In genomic region chr2:128710609-128711008, GRCm38 (mm10) we compare ENCODE assay signal across 17 mouse cellular contexts. TPM values are rescaled to one million over a fixed set of nuclear protein-coding genes. Genes with fewer than 3 reads are reported as not detected.
DNase-seq lines count a peak whose midpoint lies in the region; ATAC-seq and TF ChIP-seq lines count a peak whose summit lies in the region.
"Had no signal": no experiment of that assay in that cellular context is flagged by ENCODE, and none has a peak within 500 bp of the region (broad histone marks: within the 10 kb centered on the region; RNA-seq: fewer than 3 reads in every experiment).

No protein-coding gene starts in this region.

- no peak for TF ChIP-seq POLR2A in liver, adult 2 months (IDR thresholded peaks at IDR 0.05; ENCODE audit: extremely low read depth, insufficient read depth, low read length)

- peak; percentile 63 for DNase-seq in liver, adult 2 months (ENCODE audit: extremely low read depth, low read depth, low spot score)
- no peak for DNase-seq in liver, embryonic 11.5 days (ENCODE audit: low spot score)
- peak; percentile 73 for DNase-seq in kidney, adult 9 months
- no peak for DNase-seq in limb, embryonic 11.5 days (ENCODE audit: low spot score)
- no peak for DNase-seq in retina, postnatal 1 day
- DNase-seq in left cerebral cortex, postnatal 4 days, result no peak
- DNase-seq in adrenal gland, adult 18-20 months (ENCODE audit: low spot score in 2 of 2), result no peak
- no peak for DNase-seq in gastrocnemius, postnatal 4 days (ENCODE audit: low spot score in 2 of 2)
- DNase-seq: cerebellum, adult 8-10 months; heart, adult 18-20 months; heart, postnatal 10 days; lung, embryonic 14.5 days; right cerebral cortex, postnatal 14 days had no signal

- H3K9ac ChIP-seq in liver, adult 2 months (ENCODE audit: low read depth, low read length), result no peak overlapping the region
- no peak overlapping the region for H3K9ac ChIP-seq in liver, embryonic 11.5 days (ENCODE audit: low read depth, low read length)
- no peak overlapping the region for H3K9ac ChIP-seq in limb, embryonic 11.5 days (ENCODE audit: low read length)
- H3K9ac ChIP-seq: lung, embryonic 14.5 days; stomach, embryonic 15.5 days had no signal

- no peaks in the 10 kb centered on the region for H3K27me3 ChIP-seq in liver, adult 2 months (ENCODE audit: control insufficient read depth, insufficient read depth, low read length)
- H3K27me3 ChIP-seq in liver, embryonic 11.5 days (replicated peaks; ENCODE audit: control insufficient read depth, insufficient read depth, low read length), result no peaks in the 10 kb centered on the region
- no peaks in the 10 kb centered on the region for H3K27me3 ChIP-seq in limb, embryonic 11.5 days (ENCODE audit: control insufficient read depth, insufficient read depth, low read length)
- H3K27me3 ChIP-seq: stomach, embryonic 15.5 days had no signal

- TF ChIP-seq CTCF in liver, adult 2 months (IDR thresholded peaks at IDR 0.05; ENCODE audit: low read depth, low read length), result no peak

- no peak overlapping the region for H3K4me2 ChIP-seq in liver, embryonic 11.5 days
- no peak overlapping the region for H3K4me2 ChIP-seq in limb, embryonic 11.5 days (ENCODE audit: low read depth, severe bottlenecking)
- H3K4me2 ChIP-seq: lung, embryonic 14.5 days; stomach, embryonic 15.5 days had no signal

- no peak overlapping the region for H3K4me3 ChIP-seq in liver, adult 2 months (ENCODE audit: insufficient read depth, low read depth, low read length)
- no peak overlapping the region for H3K4me3 ChIP-seq in liver, embryonic 11.5 days (ENCODE audit: low read depth, low read length)
- no peak overlapping the region for H3K4me3 ChIP-seq in limb, embryonic 11.5 days (ENCODE audit: low read depth, low read length)
- H3K4me3 ChIP-seq: myocyte; stomach, embryonic 15.5 days had no signal

- 31% methylated on average over 6 of the region's 6 CpGs for WGBS in liver, adult 2 months
- 71% methylated on average over 6 of the region's 6 CpGs for WGBS in liver, embryonic 11.5 days
- WGBS in limb, embryonic 11.5 days, result 51% methylated on average over 6 of the region's 6 CpGs

- peaks cover 24% of the 10 kb centered on the region for H3K4me1 ChIP-seq in liver, adult 2 months (ENCODE audit: control insufficient read depth, insufficient read depth, low read length)
- H3K4me1 ChIP-seq in liver, embryonic 11.5 days (replicated peaks; ENCODE audit: control insufficient read depth, insufficient read depth, low read length), result peaks cover 7% of the 10 kb centered on the region; the same call in 1 of the 2 replicates
- peaks cover 40% of the 10 kb centered on the region for H3K4me1 ChIP-seq in limb, embryonic 11.5 days (ENCODE audit: control insufficient read depth, insufficient read depth, low read length)

- H3K79me2 ChIP-seq in liver, adult 2 months (ENCODE audit: control insufficient read depth, insufficient read depth, low read length), result peaks cover 20% of the 10 kb centered on the region; the same call in 1 of the 2 replicates

- H3K36me3 ChIP-seq in liver, adult 2 months (ENCODE audit: control insufficient read depth, insufficient read depth, low read length), result no peaks in the 10 kb centered on the region; the same call in 1 of the 2 replicates
- H3K36me3 ChIP-seq in liver, embryonic 11.5 days (ENCODE audit: control insufficient read depth, insufficient read depth, low read length), result no peaks in the 10 kb centered on the region
- 0 out of 2 replicates have a peak, but pooled peaks cover 2% of the 10 kb centered on the region for H3K36me3 ChIP-seq in limb, embryonic 11.5 days (ENCODE audit: control insufficient read depth, insufficient read depth, low read length)
- H3K36me3 ChIP-seq: stomach, embryonic 15.5 days had no signal

- peak overlapping the region; percentile 39 for H3K27ac ChIP-seq in liver, adult 2 months (replicated peaks; ENCODE audit: insufficient read depth, low read depth, low read length)
- no peak overlapping the region for H3K27ac ChIP-seq in liver, embryonic 11.5 days (ENCODE audit: low read depth, low read length)
- H3K27ac ChIP-seq in limb, embryonic 11.5 days (replicated peaks; ENCODE audit: low read depth, low read length), result peak overlapping the region; percentile 68
- H3K27ac ChIP-seq: stomach, embryonic 15.5 days had no signal

- intact Hi-C loops in left cerebral cortex, postnatal 4 days (cut with DNase I), result no loop called here

- ATAC-seq in liver, embryonic 11.5 days (replicated peaks; ENCODE audit: low FRiP score), result no peak
- ATAC-seq in limb, embryonic 11.5 days (ENCODE audit: insufficient number of reproducible peaks, low FRiP score, low TSS enrichment, low read depth), result no peak
- ATAC-seq: hindbrain, embryonic 16.5 days had no signal

- no peaks in the 10 kb centered on the region for H3K9me3 ChIP-seq in liver, embryonic 11.5 days (ENCODE audit: control insufficient read depth, low read length)
- no peaks in the 10 kb centered on the region for H3K9me3 ChIP-seq in limb, embryonic 11.5 days (ENCODE audit: control insufficient read depth, low read length)
- H3K9me3 ChIP-seq: stomach, embryonic 15.5 days had no signal

RNA-seq across cellular contexts. Expression of gene Mertk, which starts 11.9 kb away (rescaled TPM):
- 16.5 and 17.0 TPM in 2 replicates for total RNA-seq in liver, adult 2 months (2014; rRNA removed)
- 3.0 and 3.8 TPM in 2 replicates for polyA plus RNA-seq in liver, adult 2 months (2012; rRNA removed)
- polyA plus RNA-seq in liver, embryonic 11.5 days (2014; fragmentation: Nextera tagmentation; extraction: Ambion mirVana), result 4.9 and 6.6 TPM in 2 replicates
- 22.5 and 23.8 TPM in 2 replicates for polyA plus RNA-seq in limb, embryonic 11.5 days (2014; fragmentation: Nextera tagmentation; extraction: Ambion mirVana)
- 1 to 10 TPM; 3.8 to 4.0 TPM for total RNA-seq in left cerebral cortex, postnatal 4 days (2021)
- 10 to 100 TPM; 12.8 to 17.5 TPM for total RNA-seq in adrenal gland, adult 18-20 months (2021)
- total RNA-seq in gastrocnemius, postnatal 4 days (2021), result 1 to 10 TPM; 4.7 to 5.8 TPM
- total RNA-seq: megakaryocyte-erythroid progenitor cell, adult 5-6 weeks had no signal

RNA-seq across cellular contexts. Expression of gene Anapc1, which starts 23.4 kb away (rescaled TPM):
- total RNA-seq in liver, adult 2 months (2014; rRNA removed), result 33.0 and 42.8 TPM in 2 replicates
- 18.4 and 22.3 TPM in 2 replicates for polyA plus RNA-seq in liver, adult 2 months (2012; rRNA removed)
- 88.6 and 98.9 TPM in 2 replicates for polyA plus RNA-seq in liver, embryonic 11.5 days (2014; fragmentation: Nextera tagmentation; extraction: Ambion mirVana)
- polyA plus RNA-seq in limb, embryonic 11.5 days (2014; fragmentation: Nextera tagmentation; extraction: Ambion mirVana), result 99.7 and 103 TPM in 2 replicates
- total RNA-seq in left cerebral cortex, postnatal 4 days (2021), result 100 to 1,000 TPM in 1 of 2 experiments, 10 to 100 TPM in 1; 94.2 to 102 TPM
- 10 to 100 TPM; 53.2 to 69.8 TPM for total RNA-seq in adrenal gland, adult 18-20 months (2021)
- total RNA-seq in gastrocnemius, postnatal 4 days (2021), result 10 to 100 TPM; 66.8 to 74.1 TPM

Comparison
In these comparisons a context has a peak if more than half of its experiments do, and no peak if none do; other contexts are left out.
1. DNase-seq: peak in liver, adult 2 months (single experiment) and kidney, adult 9 months (single experiment); none in liver, embryonic 11.5 days (single experiment), limb, embryonic 11.5 days (single experiment), retina, postnatal 1 day (single experiment), left cerebral cortex, postnatal 4 days (single experiment), adrenal gland, adult 18-20 months (0 of 2) and gastrocnemius, postnatal 4 days (0 of 2).